Mouse (Mus musculus) liver, postnatal 0 days (tissue): ENCODE data around the gene Tnf. TPM values are rescaled to one million over a fixed set of nuclear protein-coding genes. Genes with fewer than 3 reads are reported as not detected.
A peak's percentile ranks its signal among the peaks of the same experiment; 100 is the strongest.

Experiments
- ATAC-seq: fragments of 200-750 bp; cut with Nextera tagmentation; 2 replicates; pipeline ENCODE4 v1.8.0; 2017; ENCODE audit warnings: mild to moderate bottlenecking, moderate library complexity
- DNase-seq: peaks from one replicate; pipeline ENCODE4 v3.0.0-alpha.2; 2016
- H3K27ac ChIP-seq: fragments of 300-500 bp; sonication (generic); 2 replicates; pipeline ENCODE4 v1.5.1; 2014; ENCODE audit warnings: antibody characterized with exemption, moderate library complexity, mild to moderate bottlenecking, low read depth
- H3K27me3 ChIP-seq: fragments of 300-500 bp; sonication (generic); 2 replicates; pipeline ENCODE4 v1.6.1; 2014; ENCODE audit warnings: low read length, control low read depth, mixed read lengths; ENCODE audit not compliant: insufficient read depth
- H3K36me3 ChIP-seq: fragments of 300-500 bp; sonication (generic); replicated peaks from 2 replicates; pipeline ENCODE4 v1.6.1; 2014; ENCODE audit warnings: mild to moderate bottlenecking, control low read depth, low read length, moderate library complexity, mixed read lengths; ENCODE audit not compliant: insufficient read depth
- H3K4me1 ChIP-seq: fragments of 300-500 bp; sonication (generic); 2 replicates; pipeline ENCODE4 v1.6.1; 2014; ENCODE audit warnings: antibody characterized with exemption, mild to moderate bottlenecking, control low read depth; ENCODE audit not compliant: insufficient read depth
- H3K4me2 ChIP-seq: fragments of 300-500 bp; sonication (generic); 2 replicates; pipeline ENCODE4 v1.6.1; 2014; ENCODE audit warnings: low read depth, mild to moderate bottlenecking, low read length, moderate library complexity, mixed read lengths
- H3K4me3 ChIP-seq: fragments of 300-500 bp; sonication (generic); 2 replicates; pipeline ENCODE4 v1.5.1; 2014; ENCODE audit warnings: low read depth, low read length
- H3K9ac ChIP-seq: fragments of 300-500 bp; sonication (generic); replicated peaks from 2 replicates; pipeline ENCODE4 v1.6.1; 2014; ENCODE audit warnings: mild to moderate bottlenecking, moderate library complexity
- H3K9me3 ChIP-seq: fragments of 300-500 bp; sonication (generic); 2 replicates; pipeline ENCODE4 v1.6.1; 2016; ENCODE audit warnings: mild to moderate bottlenecking, control low read depth, low read length, mixed read lengths
- CTCF ChIP-seq: sonication (generic); IDR thresholded peaks from 2 replicates; pipeline ENCODE4 v1.5.1; 2016; ENCODE audit warnings: antibody characterized with exemption, low read depth
- EP300 ChIP-seq: IDR thresholded peaks from 2 replicates; pipeline ENCODE4 v1.6.1; 2016; ENCODE audit warnings: antibody characterized with exemption, low read depth, mild to moderate bottlenecking
- WGBS: fragments of 180-500 bp; shearing (Covaris S2); extraction: QIAGEN DNeasy Blood & Tissue Kit; methylation state at CpG from one replicate; pipeline ENCODE4 v1.1.7; 2014; ENCODE audit not compliant: insufficient replicate concordance; 5-methylcytosine and 5-hydroxymethylcytosine counted together
- polyA plus RNA-seq: library from polyadenylated mRNA; unstranded; fragments of >200 nt; fragmentation: Nextera tagmentation; extraction: Ambion mirVana; gene quantifications from 2 replicates; pipeline ENCODE4 v1.2.1, GENCODE M21; 2015

The Tnf gene
- polyA plus RNA-seq, 1 experiment from 2014 or later: 0.59 TPM

DNA sequence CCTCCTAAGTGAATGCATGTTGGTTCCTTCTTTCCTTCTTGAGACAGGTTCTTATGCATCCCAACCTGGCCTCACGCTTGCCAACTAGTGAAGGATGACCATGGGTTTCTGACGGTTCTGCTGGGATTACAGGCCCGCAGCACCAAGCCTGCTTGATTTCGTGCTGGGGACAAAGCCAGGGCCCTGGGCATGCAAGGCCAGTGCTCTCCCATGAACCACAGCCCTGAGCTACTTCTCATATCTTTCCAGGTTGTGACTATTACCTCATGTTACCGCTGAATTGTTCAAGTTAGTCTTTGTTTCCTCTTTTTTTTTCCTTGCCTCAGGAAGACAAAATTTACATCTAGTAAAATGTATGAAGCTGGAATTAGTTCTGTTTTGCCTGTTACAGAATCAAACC is 8.9 kb downstream of the Tnf start:
- Histone ChIP-seq H3K4me2 (no peak overlapping the region), H3K9me3 (no peaks in the 10 kb centered on the region), H3K4me1 (peaks cover 20% of the 10 kb centered on the region), H3K4me3 (no peak overlapping the region), H3K27ac (peak overlapping the region; percentile 75), H3K36me3 (no peaks in the 10 kb centered on the region), H3K9ac (no peak overlapping the region), H3K27me3 (peaks cover 12% of the 10 kb centered on the region)
- WGBS: 52% methylated on average over 5 of the region's 5 CpGs
- TF ChIP-seq EP300: no peak
- DNase-seq (no peak), ATAC-seq (no peak)

DNA sequence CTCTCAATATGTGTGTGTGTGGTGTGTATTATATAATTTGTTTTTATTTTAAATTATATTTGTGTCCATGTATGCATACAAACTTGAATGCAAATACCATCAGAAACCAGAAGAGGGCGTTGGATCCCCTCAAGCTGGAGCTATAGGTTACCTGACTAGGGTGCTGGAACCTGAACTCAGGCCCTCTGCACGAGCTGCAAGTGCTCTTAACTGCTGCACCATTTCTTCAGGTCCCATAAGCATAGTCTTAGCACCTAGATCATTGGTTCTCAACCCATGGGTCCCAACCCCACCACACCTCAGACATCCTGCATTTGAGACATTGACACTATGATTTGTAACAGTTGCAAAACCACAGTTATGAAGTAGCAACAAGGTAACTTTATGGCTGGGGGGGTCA is 10.1 kb downstream of the Tnf start:
- ATAC-seq (no peak), DNase-seq (no peak)
- H3K9me3 ChIP-seq: no peaks in the 10 kb centered on the region
- WGBS: 51% methylated on average over 2 of the region's 2 CpGs
- peaks cover 12% of the 10 kb centered on the region for H3K27me3 ChIP-seq
- H3K4me2 ChIP-seq: no peak overlapping the region
- TF ChIP-seq CTCF: peak; percentile 25
- TF ChIP-seq EP300: no peak
- H3K9ac ChIP-seq: no peak overlapping the region
- H3K27ac ChIP-seq: 0 out of 2 replicates have a peak overlapping the region, but pooled peaks have one; percentile 24
- peaks cover 20% of the 10 kb centered on the region for H3K4me1 ChIP-seq
- no peak overlapping the region for H3K4me3 ChIP-seq
- no peaks in the 10 kb centered on the region for H3K36me3 ChIP-seq

DNA sequence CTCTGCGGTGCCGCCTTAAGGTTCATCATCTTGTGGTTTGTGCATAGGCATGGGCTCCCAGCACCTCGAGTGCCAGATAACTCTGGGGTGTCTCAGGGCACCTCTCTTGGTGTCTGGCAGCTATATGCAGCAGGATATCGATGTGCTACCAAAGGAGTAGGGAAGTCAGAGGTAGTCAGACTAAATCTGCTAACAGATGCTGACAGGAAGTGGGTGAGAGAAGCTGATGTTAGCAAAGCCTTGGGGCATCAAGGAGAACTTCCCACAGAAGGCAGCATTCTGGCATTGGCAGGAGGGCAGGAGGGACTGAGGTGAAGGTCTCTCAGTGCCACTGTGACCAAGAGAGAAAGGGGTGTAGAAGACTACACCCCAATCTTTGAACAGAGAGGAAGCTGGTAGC is 11.7 kb downstream of the Tnf start:
- Histone ChIP-seq H3K4me1 (peaks cover 24% of the 10 kb centered on the region), H3K4me3 (no peak overlapping the region), H3K36me3 (no peaks in the 10 kb centered on the region), H3K9ac (no peak overlapping the region), H3K4me2 (peak overlapping the region; percentile 55), H3K9me3 (no peaks in the 10 kb centered on the region), H3K27ac (peak overlapping the region; percentile 91), H3K27me3 (peaks cover 6% of the 10 kb centered on the region; the same call in 1 of the 2 replicates)
- DNase-seq (no peak), ATAC-seq (no peak)
- 22% methylated on average over 4 of the region's 4 CpGs for WGBS
- no peak for TF ChIP-seq EP300
- no peak for TF ChIP-seq CTCF

DNA sequence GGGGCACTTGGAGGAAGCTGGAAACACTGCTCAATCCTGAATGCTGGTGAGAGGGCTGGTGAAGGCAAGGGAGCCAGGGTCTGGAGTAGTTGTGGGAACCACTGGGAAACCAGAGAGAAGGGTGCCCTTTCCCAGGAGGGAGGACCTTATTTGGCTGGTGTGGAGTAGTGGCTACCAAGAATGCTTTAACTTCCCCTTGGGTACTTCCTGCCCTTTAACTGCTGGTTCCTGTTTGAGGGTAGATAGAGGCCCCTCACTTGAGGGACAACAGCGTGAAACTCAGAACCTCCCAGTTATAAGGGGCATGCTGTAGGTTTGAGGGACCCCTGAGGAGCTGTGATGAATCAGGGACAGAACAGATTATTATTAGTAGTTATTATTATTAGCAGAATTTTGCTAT is 12.6 kb downstream of the Tnf start:
- no peaks in the 10 kb centered on the region for H3K9me3 ChIP-seq

DNA sequence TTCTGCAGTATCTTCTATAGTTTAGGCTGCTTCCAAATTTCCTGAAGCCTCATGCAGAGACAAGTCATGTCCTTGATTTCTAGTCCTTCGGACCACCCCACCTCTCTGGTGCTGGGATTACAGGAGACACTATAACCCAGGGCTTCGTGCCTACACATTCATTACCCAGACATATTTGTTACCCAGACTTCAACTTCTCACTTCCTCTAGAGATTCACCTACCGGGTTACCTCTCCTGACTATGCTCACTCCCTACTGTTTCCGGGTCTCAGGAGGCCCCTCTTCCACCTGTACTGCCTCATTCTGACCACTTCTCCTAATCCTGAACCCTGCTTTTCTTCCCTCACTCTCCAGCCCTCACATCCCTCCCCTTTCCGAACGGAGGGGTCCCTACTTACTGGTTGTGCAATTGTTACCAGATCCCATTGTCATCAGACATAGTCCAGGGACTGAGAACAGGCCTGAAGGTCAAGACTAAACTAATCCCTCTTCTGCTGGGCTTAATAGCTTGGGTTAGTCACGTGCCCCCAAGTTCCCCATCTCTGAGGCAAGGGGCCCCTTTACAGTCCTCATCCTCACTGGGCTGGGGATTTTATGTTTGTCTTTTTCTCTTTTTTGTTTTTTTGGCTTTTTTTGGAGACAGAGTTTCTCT is 13.7 kb downstream of the Tnf start, which contains the start of gene Lst1:
Lst1 (minus strand) TSS at position 481 of the 652 bp plus-strand sequence.
- Histone ChIP-seq H3K9ac (no peak within 1 kb of the TSS), H3K4me3 (peak within 1 kb of the TSS; percentile 52; the same call in 1 of the 2 replicates), H3K4me2 (peak within 1 kb of the TSS; percentile 75), H3K4me1 (peaks cover 16% of the 10 kb centered on the region), H3K27ac (peak within 1 kb of the TSS; percentile 91), H3K9me3 (no peaks in the 10 kb centered on the region), H3K36me3 (no peaks in the 10 kb centered on the region), H3K27me3 (no peaks in the 10 kb centered on the region)
- 41% methylated on average over 7 of the region's 7 CpGs for WGBS
- TF ChIP-seq CTCF: no peak
- no peak for TF ChIP-seq EP300
- DNase-seq (no peak), ATAC-seq (peak; percentile 35; the same call in 1 of the 2 replicates)

More for the DNA sequence above, 12.6 kb downstream of the Tnf start:
- TF ChIP-seq CTCF (no peak), EP300 (no peak)
- DNase-seq (no peak), ATAC-seq (no peak; the same call in 1 of the 2 replicates)
- Histone ChIP-seq H3K27ac (peak overlapping the region; percentile 91), H3K4me1 (peaks cover 17% of the 10 kb centered on the region), H3K9ac (no peak overlapping the region), H3K36me3 (no peaks in the 10 kb centered on the region), H3K4me2 (peak overlapping the region; percentile 55), H3K27me3 (no peaks in the 10 kb centered on the region), H3K4me3 (no peak overlapping the region)
- WGBS: 21% methylated on average over 1 of the region's 1 CpGs

DNA sequence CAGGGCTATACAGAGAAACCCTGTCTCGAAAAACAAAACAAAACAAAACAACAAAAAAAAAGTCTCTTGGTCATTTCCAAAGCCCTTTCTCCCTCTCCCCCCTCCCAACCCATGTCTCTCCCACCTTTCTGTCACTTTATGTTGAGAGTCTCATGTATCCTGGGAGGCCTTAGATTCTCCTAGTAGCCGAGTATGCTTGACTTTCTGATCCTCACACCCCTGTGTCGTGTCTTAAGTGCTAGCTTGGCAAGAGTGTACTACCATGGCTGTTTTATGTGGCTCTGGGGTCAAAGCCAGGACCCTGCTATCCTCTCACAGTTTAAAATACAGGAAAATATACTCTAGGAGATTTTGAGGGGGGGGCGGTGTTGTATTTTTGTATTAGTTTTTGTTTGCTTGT is 14.5 kb downstream of the Tnf start:
- Histone ChIP-seq H3K9ac (no peak overlapping the region), H3K36me3 (no peaks in the 10 kb centered on the region), H3K9me3 (no peaks in the 10 kb centered on the region), H3K27ac (peak overlapping the region; percentile 91), H3K4me3 (peak overlapping the region; percentile 52; the same call in 1 of the 2 replicates), H3K27me3 (no peaks in the 10 kb centered on the region), H3K4me1 (peaks cover 14% of the 10 kb centered on the region), H3K4me2 (peak overlapping the region; percentile 75; the same call in 1 of the 2 replicates)
- no peak for ATAC-seq
- no peak for DNase-seq
- WGBS: 58% methylated on average over 4 of the region's 4 CpGs
- TF ChIP-seq EP300 (no peak), CTCF (no peak)
